ENCODE assay signal across 24 mouse cellular contexts in genomic region chr10:124090547-124090946, GRCm38 (mm10).
DNase-seq lines count a peak whose midpoint lies in the region; ATAC-seq and TF ChIP-seq lines count a peak whose summit lies in the region.
"Had no signal": no experiment of that assay in that cellular context is flagged by ENCODE, and none has a peak within 500 bp of the region (broad histone marks: within the 10 kb centered on the region; RNA-seq: fewer than 3 reads in every experiment).

No protein-coding gene starts in this region.

- intact Hi-C loops in heart, postnatal 36 days (cut with DNase I): no loop called here

- no peak overlapping the region for H3K9ac ChIP-seq in heart, embryonic 11.5 days (ENCODE audit: low read depth, low read length)
- no peak overlapping the region for H3K9ac ChIP-seq in heart, embryonic 15.5 days
- H3K9ac ChIP-seq: embryonic facial prominence, embryonic 15.5 days; hindbrain, embryonic 12.5 days had no signal

- TF ChIP-seq CTCF in brain, embryonic 14.5 days (IDR thresholded peaks at IDR 0.05; ENCODE audit: borderline replicate concordance, extremely low read depth, insufficient read depth, insufficient read length): no peak

- peak overlapping the region; percentile 34; the same call in 1 of the 2 replicates for H3K4me2 ChIP-seq in heart, embryonic 11.5 days
- H3K4me2 ChIP-seq in heart, embryonic 15.5 days: peak overlapping the region; percentile 29; the same call in 1 of the 2 replicates
- H3K4me2 ChIP-seq: embryonic facial prominence, embryonic 15.5 days; hindbrain, embryonic 12.5 days had no signal

- no peak for TF ChIP-seq POLR2A in brain, embryonic 14.5 days (IDR thresholded peaks at IDR 0.05; ENCODE audit: borderline replicate concordance, extremely low read depth, insufficient read depth, insufficient read length, poor library complexity, severe bottlenecking)

- DNase-seq in heart, postnatal 36 days: no peak
- DNase-seq in heart, adult 11 months: no peak
- DNase-seq in brain, embryonic 14.5 days (ENCODE audit: low read depth): peak; percentile 2
- peak; percentile 51 for DNase-seq in retina, postnatal 1 day
- DNase-seq: adrenal gland, postnatal 14 days; cerebellum, adult 18-20 months; cerebellum, adult 9-11 months; cerebellum, postnatal 36 days; gastrocnemius, adult 2 months; gastrocnemius, postnatal 25 days; kidney, adult 8-10 months had no signal

- no peaks in the 10 kb centered on the region for H3K36me3 ChIP-seq in heart, embryonic 11.5 days (ENCODE audit: control insufficient read depth, insufficient read depth, low read length)
- H3K36me3 ChIP-seq in heart, embryonic 15.5 days: no peaks in the 10 kb centered on the region
- H3K36me3 ChIP-seq: embryonic facial prominence, embryonic 15.5 days; forebrain, embryonic 10.5 days; hindbrain, embryonic 12.5 days had no signal

- no peaks in the 10 kb centered on the region for H3K9me3 ChIP-seq in heart, embryonic 11.5 days (replicated peaks; ENCODE audit: control insufficient read depth, low read length)
- no peaks in the 10 kb centered on the region for H3K9me3 ChIP-seq in heart, embryonic 15.5 days (replicated peaks)
- H3K9me3 ChIP-seq: embryonic facial prominence, embryonic 15.5 days; forebrain, embryonic 10.5 days; hindbrain, embryonic 12.5 days had no signal

- H3K4me1 ChIP-seq in heart, embryonic 11.5 days (ENCODE audit: control insufficient read depth, insufficient read depth, low read length): no peaks in the 10 kb centered on the region
- no peaks in the 10 kb centered on the region for H3K4me1 ChIP-seq in heart, embryonic 15.5 days (replicated peaks)
- H3K4me1 ChIP-seq: embryonic facial prominence, embryonic 15.5 days; hindbrain, embryonic 12.5 days had no signal

- H3K4me3 ChIP-seq in heart, embryonic 11.5 days (ENCODE audit: low read depth, low read length): no peak overlapping the region
- no peak overlapping the region for H3K4me3 ChIP-seq in heart, embryonic 15.5 days
- H3K4me3 ChIP-seq: embryonic facial prominence, embryonic 15.5 days; erythroblast, embryonic 14.5 days; forebrain, embryonic 10.5 days; gastrocnemius, adult 2 months; hindbrain, embryonic 12.5 days had no signal

- H3K27ac ChIP-seq in heart, embryonic 11.5 days (ENCODE audit: low read depth, low read length): no peak overlapping the region
- no peak overlapping the region for H3K27ac ChIP-seq in heart, embryonic 15.5 days
- H3K27ac ChIP-seq: embryonic facial prominence, embryonic 15.5 days; forebrain, embryonic 10.5 days; gastrocnemius, adult 2 months; hindbrain, embryonic 12.5 days had no signal

- 44% methylated on average over 10 of the region's 10 CpGs for WGBS in heart, embryonic 11.5 days (ENCODE audit: insufficient replicate concordance)
- WGBS in heart, embryonic 15.5 days: 45% methylated on average over 10 of the region's 10 CpGs

- H3K27me3 ChIP-seq in heart, embryonic 11.5 days (ENCODE audit: control insufficient read depth, insufficient read depth, low read length): no peaks in the 10 kb centered on the region
- no peaks in the 10 kb centered on the region for H3K27me3 ChIP-seq in heart, embryonic 15.5 days
- H3K27me3 ChIP-seq: CH12.LX; embryonic facial prominence, embryonic 15.5 days; hindbrain, embryonic 12.5 days; Patski had no signal

- ATAC-seq in heart, embryonic 11.5 days (replicated peaks; ENCODE audit: insufficient number of reproducible peaks, low FRiP score, low TSS enrichment): no peak
- ATAC-seq in heart, embryonic 15.5 days (replicated peaks; ENCODE audit: insufficient number of reproducible peaks, insufficient read depth, low FRiP score, low read depth): no peak
- ATAC-seq: activated CD4-positive, CD25-positive, alpha-beta regulatory T cell, adult 4 months; forebrain, embryonic 14.5 days; hindbrain, embryonic 16.5 days; inflammation-experienced regulatory T-cells, adult 6 months; intestine, postnatal 0 days; Patski had no signal

Comparison
In these comparisons a context has a peak if more than half of its experiments do, and no peak if none do; other contexts are left out.
1. DNase-seq: peak in brain, embryonic 14.5 days (single experiment) and retina, postnatal 1 day (single experiment); none in heart, postnatal 36 days (0 of 2) and heart, adult 11 months (single experiment).